In the genomic region with DNA sequence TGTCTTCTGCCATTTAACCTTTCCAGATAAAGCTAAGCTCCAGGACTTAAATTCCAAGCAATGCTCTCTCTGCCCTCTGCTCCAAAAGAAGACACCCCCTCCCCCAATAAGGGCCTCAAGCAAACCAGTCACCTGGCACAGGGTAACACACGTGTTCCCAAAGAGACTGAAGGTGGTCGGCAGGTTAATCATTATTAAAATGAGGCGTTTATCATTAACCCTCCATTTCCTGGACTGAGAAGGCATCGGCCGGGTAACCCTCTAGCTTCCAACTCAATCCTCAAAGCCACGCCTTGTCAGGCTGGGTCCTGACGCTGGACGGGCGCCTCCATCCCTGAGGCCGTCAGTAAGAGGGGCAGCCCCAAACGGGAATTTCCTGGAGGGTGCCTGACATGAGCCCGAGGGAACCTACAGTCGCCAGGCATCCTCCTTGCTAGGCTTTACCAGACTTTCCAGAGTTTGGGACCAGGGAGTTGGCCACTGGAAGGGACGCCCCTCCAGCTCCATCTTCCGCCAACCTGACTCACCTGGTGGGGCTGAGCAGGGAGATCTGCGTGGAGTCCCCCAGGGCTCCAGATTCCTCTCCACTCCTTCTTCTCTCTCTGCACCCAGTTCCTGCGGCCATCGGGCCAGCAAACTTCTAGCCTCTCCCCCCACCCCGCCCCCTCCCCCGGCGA, we compare ENCODE assay signal across 8 mouse cellular contexts. TPM values are rescaled to one million over a fixed set of nuclear protein-coding genes. Genes with fewer than 3 reads are reported as not detected.
DNase-seq lines count a peak whose midpoint lies in the region; ATAC-seq and TF ChIP-seq lines count a peak whose summit lies in the region.

No protein-coding gene starts in this region.

- no peak overlapping the region for H3K27ac ChIP-seq in bone marrow macrophage, adult 2 months (ENCODE audit: insufficient read depth, low read depth, low read length)
- no peak overlapping the region for H3K27ac ChIP-seq in forebrain, embryonic 13.5 days

- TF ChIP-seq CTCF in bone marrow macrophage, adult 2 months (IDR thresholded peaks at IDR 0.05; ENCODE audit: low read depth, low read length), result no peak

- H3K9ac ChIP-seq in forebrain, embryonic 13.5 days, result peak overlapping the region; percentile 84

- no peaks in the 10 kb centered on the region for H3K9me3 ChIP-seq in forebrain, embryonic 13.5 days (replicated peaks)

- under 1% methylated on average over 21 of the region's 21 CpGs for WGBS in forebrain, embryonic 13.5 days

- no peaks in the 10 kb centered on the region for H3K36me3 ChIP-seq in forebrain, embryonic 13.5 days (ENCODE audit: poor library complexity, severe bottlenecking)

- H3K4me1 ChIP-seq in bone marrow macrophage, adult 2 months (ENCODE audit: control insufficient read depth, insufficient read depth, low read length), result peaks cover 3% of the 10 kb centered on the region; the same call in 1 of the 2 replicates
- peaks cover 23% of the 10 kb centered on the region for H3K4me1 ChIP-seq in forebrain, embryonic 13.5 days

- no peak for ATAC-seq in forebrain, embryonic 13.5 days
- ATAC-seq in granulocyte monocyte progenitor cell, adult 5-6 weeks (replicated peaks; ENCODE audit: poor library complexity, severe bottlenecking), result no peak

- peak; percentile 52 to 76 for DNase-seq in adrenal gland, adult (ENCODE audit: inconsistent age in 2 of 2, low spot score in 1 of 2)
- DNase-seq in adrenal gland, postnatal 4 days (ENCODE audit: low spot score in 2 of 2), result no peak
- peak; percentile 86 for DNase-seq in kidney, adult 9 months
- DNase-seq in lung, postnatal 14 days, result peak; percentile 35
- DNase-seq in urinary bladder, postnatal 10 days (ENCODE audit: low spot score), result no peak

- H3K4me2 ChIP-seq in forebrain, embryonic 13.5 days, result peak overlapping the region; percentile 92

- H3K4me3 ChIP-seq in bone marrow macrophage, adult 2 months (ENCODE audit: insufficient read depth, low read length), result peak overlapping the region; percentile 67
- peak overlapping the region; percentile 72 for H3K4me3 ChIP-seq in forebrain, embryonic 13.5 days

- no peaks in the 10 kb centered on the region for H3K27me3 ChIP-seq in forebrain, embryonic 13.5 days

- no peak for TF ChIP-seq POLR2A in bone marrow macrophage, adult 2 months (IDR thresholded peaks at IDR 0.05; ENCODE audit: borderline replicate concordance, low read depth, low read length)

RNA-seq across cellular contexts. Expression of gene Carmil1, which starts 0.7 kb away (rescaled TPM):
- total RNA-seq in adrenal gland, postnatal 4 days (2021), result 10 to 100 TPM; 53.4 to 62.3 TPM
- polyA plus RNA-seq in bone marrow macrophage, adult 2 months (2012; ENCODE audit: insufficient read depth, insufficient read length, missing spikeins), result 4.1 and 9.7 TPM in 2 replicates
- polyA plus RNA-seq in forebrain, embryonic 13.5 days (2015; fragmentation: Nextera tagmentation; extraction: Ambion mirVana), result 20.6 and 25.4 TPM in 2 replicates
- 3.6 and 4.5 TPM in 2 replicates for total RNA-seq in granulocyte monocyte progenitor cell, adult 5-6 weeks (2014; fragmentation: Nextera tagmentation)
- 1.5 and 11.0 TPM in 2 replicates for total RNA-seq in granulocyte monocyte progenitor cell, adult 5-6 weeks (2017)

RNA-seq across cellular contexts. Expression of gene Cmah, which starts 47.3 kb away (rescaled TPM):
- 1 to 10 TPM; 2.2 to 3.3 TPM for total RNA-seq in adrenal gland, postnatal 4 days (2021)
- polyA plus RNA-seq in bone marrow macrophage, adult 2 months (2012; ENCODE audit: insufficient read depth, insufficient read length, missing spikeins), result 5.6 and 7.5 TPM in 2 replicates
- polyA plus RNA-seq in forebrain, embryonic 13.5 days (2015; fragmentation: Nextera tagmentation; extraction: Ambion mirVana), result 0.10 and 0.13 TPM in 2 replicates
- 0.95 TPM in 1 of 2 replicates, not detected in the other for total RNA-seq in granulocyte monocyte progenitor cell, adult 5-6 weeks (2014; fragmentation: Nextera tagmentation)
- total RNA-seq in granulocyte monocyte progenitor cell, adult 5-6 weeks (2017), result 0.17 and 1.5 TPM in 2 replicates

Comparison
In these comparisons a context has a peak if more than half of its experiments do, and no peak if none do; other contexts are left out.
1. DNase-seq: peak in adrenal gland, adult (2 of 2), kidney, adult 9 months (single experiment) and lung, postnatal 14 days (single experiment); none in adrenal gland, postnatal 4 days (0 of 2) and urinary bladder, postnatal 10 days (single experiment).
2. RNA of gene Carmil1, which starts 0.7 kb away (total RNA-seq): 53.4 to 62.3 TPM in adrenal gland, postnatal 4 days; 1.5 to 11.0 TPM in granulocyte monocyte progenitor cell, adult 5-6 weeks; every median in the first group is over 4 times any median in the second.